Mouse (Mus musculus) embryo, embryonic 11.5 days (tissue): ENCODE results near the gene Thrb.
A peak's percentile ranks its signal among the peaks of the same experiment; 100 is the strongest.

Source experiments
- DNase-seq: peaks from one replicate; pipeline ENCODE4 v3.0.0-alpha.2; 2012; ENCODE audit warnings: low read depth, low spot score

The Thrb gene

GRCm38 (mm10) chr14:17659686-17660328 lies at the start of gene Thrb:
Gene Thrb, plus strand, starts transcription at chr14:17660261.
- no peak for DNase-seq

DNA sequence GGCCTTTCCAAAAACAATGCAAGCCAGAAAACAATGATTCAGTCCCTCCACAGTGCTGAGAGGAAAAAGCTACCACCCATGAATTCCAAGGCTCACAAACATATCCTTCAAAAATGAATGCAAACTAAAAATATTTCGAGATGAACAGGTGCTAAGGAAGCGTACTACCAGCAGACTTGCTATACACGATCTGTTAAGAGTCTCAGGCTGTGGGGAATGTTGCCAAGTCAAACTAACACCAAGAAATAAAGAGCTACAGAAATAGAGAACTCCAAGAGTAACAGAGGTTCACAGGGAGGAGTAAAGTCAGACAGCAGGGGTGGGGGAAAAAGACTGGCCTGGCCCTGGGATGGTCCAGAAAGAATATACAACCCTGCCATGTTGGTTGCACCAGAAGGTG lies 38.4 kb upstream of the Thrb start:
- DNase-seq = no peak

- no peak for DNase-seq
These were observed 36.1 kb upstream of the Thrb start for GRCm38 (mm10) chr14:17623936-17624335.

GRCm38 (mm10) chr14:17629215-17629614 lies 30.8 kb upstream of the Thrb start:
- no peak for DNase-seq

GRCm38 (mm10) chr14:17632887-17633522 lies 27.1 kb upstream of the Thrb start:
- DNase-seq = no peak

DNA sequence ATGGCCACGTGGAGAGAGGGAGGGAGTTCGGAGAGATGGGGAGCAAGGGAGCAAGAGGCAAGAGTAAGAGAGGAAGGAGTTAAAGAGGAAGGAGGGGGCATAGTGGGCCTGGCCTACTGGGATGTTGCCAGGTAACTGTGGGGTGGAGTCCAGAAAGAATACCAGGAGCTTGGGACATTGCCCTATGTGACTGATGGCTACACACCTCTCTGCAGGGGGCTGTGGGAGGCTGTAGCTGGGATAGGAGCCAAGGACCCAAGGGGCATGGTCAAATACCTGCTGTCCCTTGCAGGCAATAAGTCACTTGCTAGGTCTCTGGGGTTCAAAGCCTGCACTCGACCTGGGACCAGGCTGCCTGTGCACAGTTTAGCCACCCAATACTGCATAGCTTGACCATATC lies 23.1 kb upstream of the Thrb start:
- no peak for DNase-seq

- DNase-seq = no peak
These were observed 18.3 kb upstream of the Thrb start for GRCm38 (mm10) chr14:17641770-17642169.

DNA sequence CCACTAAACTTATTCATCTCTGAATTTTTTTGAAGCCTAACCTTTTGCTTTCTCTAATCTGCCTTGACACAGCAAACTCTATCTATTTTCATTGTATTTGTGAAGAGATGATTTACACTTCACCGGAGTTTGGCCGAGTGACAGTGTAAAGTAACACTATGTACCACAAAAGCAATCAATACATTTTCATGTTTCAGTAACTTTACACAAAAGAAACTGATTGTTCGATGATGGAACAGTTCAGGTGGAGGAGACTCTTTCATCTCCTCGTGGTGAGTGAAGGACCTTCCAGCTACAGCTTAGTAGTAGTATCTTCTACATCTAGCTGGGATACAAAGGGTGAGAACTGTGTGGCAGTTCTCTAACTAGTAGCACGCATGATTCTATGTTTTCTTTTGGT lies 5.0 kb upstream of the Thrb start:
- DNase-seq = no peak

DNA sequence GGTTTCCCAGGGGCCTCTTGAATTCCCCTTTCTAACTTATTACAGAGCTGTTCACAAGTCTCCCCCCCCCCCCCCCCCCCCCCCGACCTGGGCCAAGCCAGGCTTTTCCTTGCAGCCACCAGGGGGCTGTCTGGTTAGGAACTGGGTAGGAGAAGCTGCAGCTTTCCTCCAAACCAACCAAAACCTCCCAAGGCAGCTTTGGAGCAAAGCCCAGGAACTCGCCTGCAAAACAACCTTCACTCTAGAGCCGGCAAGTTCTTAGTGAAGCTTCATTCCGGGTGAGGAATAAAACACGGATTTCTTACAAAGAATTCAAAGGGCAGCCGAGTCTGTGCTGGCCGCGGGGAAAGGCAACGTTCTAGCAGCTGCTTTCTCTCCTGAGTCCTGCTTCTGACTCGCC lies 1.0 kb upstream of the Thrb start:
- DNase-seq = peak; percentile 62

DNA sequence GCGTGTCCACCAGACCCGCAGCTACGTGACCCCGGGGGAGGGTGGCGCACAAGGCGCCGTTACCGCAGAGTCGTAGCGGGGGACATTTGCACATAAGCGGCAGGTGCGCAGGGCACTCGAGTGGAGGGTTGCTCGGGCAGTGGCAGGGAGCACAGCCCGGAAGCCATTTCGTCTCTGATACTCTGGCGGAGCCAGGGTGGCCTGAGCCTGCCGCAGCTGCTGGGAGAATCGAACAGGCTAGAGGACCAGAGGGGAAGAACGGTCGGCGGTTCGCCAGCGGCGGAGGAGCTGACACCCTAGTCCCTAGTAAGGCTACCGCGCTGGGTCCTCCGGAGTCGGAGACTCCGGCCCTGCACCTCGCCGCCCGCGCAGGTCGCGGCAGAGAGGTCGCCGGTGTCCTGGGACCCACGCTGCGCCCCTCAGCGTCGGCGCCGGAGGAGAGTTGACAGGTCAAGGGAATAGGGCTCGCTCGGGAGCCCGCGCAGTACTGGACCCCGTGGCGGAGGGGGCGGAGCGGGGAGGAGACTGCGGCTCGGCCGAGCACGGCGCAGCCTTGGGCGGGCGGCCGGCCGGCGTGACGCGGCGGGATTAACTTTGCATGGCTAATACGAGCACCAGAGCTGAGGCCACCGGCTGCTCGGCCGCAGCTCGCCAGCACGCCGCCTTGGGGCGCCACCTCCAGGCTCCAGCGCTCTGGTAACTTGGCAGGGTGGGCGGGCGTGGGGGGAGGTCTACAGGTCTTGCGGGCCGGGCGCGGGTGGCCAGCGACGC lies 453 bp downstream of the Thrb start:
- DNase-seq = no peak

GRCm38 (mm10) chr14:17661100-17661521 lies 1.1 kb downstream of the Thrb start:
- DNase-seq = no peak

GRCm38 (mm10) chr14:17662087-17662486 lies 2.0 kb downstream of the Thrb start:
- DNase-seq = no peak

- no peak for DNase-seq
These were observed 14.3 kb downstream of the Thrb start for GRCm38 (mm10) chr14:17674335-17674734.

DNA sequence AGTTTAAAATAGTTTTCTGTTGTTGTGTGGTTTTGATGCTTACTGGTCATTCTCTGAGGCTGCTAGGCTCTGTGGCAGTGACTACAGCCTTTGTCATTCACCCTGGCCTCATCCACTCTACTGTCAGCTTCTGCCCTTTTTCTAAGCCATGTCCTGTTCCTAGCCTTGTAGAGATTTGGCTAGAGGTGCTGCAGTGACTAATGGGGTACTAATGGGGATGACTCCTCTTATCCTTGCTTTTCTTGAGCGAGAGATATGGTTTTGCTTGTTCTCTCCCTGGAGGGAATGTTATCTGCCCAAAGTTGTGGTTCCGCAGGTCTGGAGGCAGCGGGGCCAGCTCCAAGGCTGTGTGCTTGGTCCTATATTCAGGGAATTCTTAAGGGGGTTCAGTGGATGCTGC lies 15.2 kb downstream of the Thrb start:
- DNase-seq = no peak

GRCm38 (mm10) chr14:17681479-17681878 lies 21.4 kb downstream of the Thrb start:
- no peak for DNase-seq

GRCm38 (mm10) chr14:17684881-17685280 lies 24.8 kb downstream of the Thrb start:
- DNase-seq = no peak

GRCm38 (mm10) chr14:17685491-17685890 lies 25.4 kb downstream of the Thrb start:
- no peak for DNase-seq

DNA sequence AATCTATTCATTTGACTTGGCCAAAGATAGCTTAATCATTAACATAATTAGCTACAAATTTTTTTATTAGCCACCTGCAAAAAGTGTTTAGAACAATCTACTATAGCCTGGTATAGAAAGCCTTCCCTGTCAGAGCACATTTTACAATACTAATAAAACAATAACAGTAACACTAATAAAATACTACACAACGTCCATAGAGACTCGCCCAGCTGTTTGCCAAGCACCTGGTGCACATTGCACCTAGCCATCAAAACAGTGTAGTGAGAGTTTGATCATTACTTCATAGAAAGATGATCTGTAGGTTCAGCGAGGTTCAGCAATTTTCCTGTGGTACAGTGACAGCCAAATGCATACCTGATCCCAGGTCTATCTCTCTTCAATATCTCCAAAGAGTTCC lies 26.9 kb downstream of the Thrb start:
- no peak for DNase-seq

GRCm38 (mm10) chr14:17691246-17691645 lies 31.2 kb downstream of the Thrb start:
- no peak for DNase-seq

DNA sequence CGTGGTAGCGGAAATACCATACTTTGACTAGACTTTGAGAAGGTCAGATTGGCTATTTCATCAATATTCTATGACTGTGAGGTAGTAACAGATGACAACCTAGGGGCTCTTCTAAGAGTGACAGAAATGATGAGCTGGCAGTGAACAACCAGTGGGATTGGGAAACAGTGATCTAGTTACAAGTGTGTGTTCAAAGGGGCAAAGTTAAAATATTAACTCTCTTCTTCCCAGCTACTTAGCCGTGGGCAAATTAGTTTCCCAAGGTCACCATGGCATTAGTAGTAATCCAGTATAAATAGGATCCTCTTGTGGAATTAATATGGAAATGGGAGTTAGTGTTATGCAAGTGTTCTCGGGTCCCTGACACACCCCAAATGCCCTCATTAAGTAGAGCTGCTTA lies 35.5 kb downstream of the Thrb start:
- DNase-seq = no peak

DNA sequence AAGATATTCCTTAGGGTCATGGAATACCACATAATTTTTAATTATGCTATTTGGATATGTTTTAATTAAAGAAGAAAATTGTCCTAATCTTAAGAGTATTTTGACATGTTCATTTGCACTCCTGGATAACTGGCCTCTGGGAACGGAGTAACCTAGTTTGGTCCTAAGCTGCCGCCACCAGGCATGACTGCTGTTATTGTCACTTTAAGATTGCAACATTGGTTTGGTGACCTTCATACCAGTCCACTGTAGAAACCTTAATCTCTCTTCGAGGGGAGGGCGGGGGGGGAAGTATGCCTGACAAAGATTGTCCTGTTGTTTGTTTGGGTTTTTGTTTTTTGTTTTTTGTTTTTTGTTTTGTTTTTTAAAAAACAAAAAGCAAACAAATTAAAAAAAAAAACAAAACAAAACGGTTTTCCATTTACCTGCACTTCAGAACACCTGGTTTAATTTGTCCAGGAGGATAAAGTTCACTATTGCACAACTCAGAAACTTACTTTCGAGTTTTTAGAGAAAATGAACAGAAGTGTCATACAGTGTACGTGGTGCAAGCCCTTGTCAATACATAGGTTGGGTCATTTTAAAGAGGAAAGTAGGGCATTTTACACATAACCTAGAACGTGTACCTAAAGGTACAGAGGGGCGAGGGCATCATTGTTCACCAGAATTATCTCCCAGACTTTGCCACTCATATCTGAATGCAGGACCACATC lies 38.0 kb downstream of the Thrb start:
- DNase-seq = no peak

GRCm38 (mm10) chr14:17700228-17700627 lies 40.2 kb downstream of the Thrb start:
- DNase-seq = no peak
